Comparison of ENCODE assay signal across 10 mouse cellular contexts in the genomic region with DNA sequence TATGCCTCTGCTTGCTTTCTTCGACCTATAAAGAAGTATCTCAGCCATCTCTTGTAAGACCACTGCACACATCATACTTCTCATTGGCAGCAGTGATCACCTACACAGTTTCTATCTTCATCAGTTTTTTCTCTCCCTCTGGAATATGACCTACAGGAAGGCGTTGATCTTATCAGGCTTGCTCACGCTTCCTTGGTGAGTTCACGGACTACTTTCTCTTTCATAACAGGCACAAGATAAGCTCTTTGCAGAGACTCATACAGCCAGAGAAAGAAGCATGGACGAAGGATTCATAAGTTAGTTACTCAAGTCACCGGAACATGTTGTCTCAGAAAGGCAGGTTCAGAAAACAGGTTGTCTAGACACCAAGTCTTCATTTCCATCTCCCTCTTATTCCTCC.
"Had no signal": no experiment of that assay in that cellular context is flagged by ENCODE, and none has a peak within 500 bp of the region (broad histone marks: within the 10 kb centered on the region; RNA-seq: fewer than 3 reads in every experiment).

No protein-coding gene starts in this region.

- DNase-seq: kidney, adult 9 months; kidney, postnatal 4 days; liver, embryonic 13.5 days; liver, postnatal 0 days; lung, postnatal 14 days; retina, postnatal 1 day; right cerebral cortex, postnatal 14 days; thymus, adult 2 months; thymus, postnatal 25 days had no signal

- ATAC-seq: liver, postnatal 0 days; midbrain, embryonic 15.5 days had no signal
